Mouse (Mus musculus) megakaryocyte, embryonic 14.5 days (primary cell): Measurements from ENCODE around the gene Cpsf6.

Source experiments
- FLI1 ChIP-seq: IDR thresholded peaks from 2 replicates; pipeline ENCODE4 v1.6.1; 2012; ENCODE audit warnings: low read length, inconsistent platforms, mixed read lengths
- GATA1 ChIP-seq: IDR thresholded peaks from 3 replicates; pipeline ENCODE4 v1.6.1; 2012; ENCODE audit warnings: mixed read lengths, low read length, inconsistent platforms, borderline replicate concordance

GRCm38 (mm10) chr10:117330521-117330920 is 49.3 kb downstream of the Cpsf6 start:
- TF ChIP-seq GATA1 (no peak), FLI1 (no peak)
